In the genomic region with DNA sequence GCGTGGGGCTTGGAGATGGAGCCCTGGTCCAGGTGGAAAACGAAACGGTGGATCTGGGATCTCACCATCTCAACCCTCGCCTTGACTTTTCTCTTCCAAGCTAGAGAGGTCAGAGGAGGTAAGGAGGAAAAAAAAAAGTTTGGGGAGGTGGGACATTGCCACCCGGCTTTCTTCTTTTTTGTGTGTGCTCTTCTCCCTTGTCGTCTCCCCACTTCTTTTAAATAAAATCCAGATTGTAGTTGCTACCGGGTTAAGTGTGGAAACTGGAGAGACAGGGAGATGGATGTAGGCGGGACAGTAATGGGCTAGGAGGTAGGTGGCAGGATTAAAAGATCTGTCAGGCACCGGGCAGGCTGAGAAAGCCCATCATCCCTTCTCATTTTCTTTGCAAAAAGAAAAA, we compare ENCODE assay signal across 8 mouse cellular contexts. TPM values are rescaled to one million over a fixed set of nuclear protein-coding genes. Genes with fewer than 3 reads are reported as not detected.
DNase-seq lines count a peak whose midpoint lies in the region; ATAC-seq lines count a peak whose summit lies in the region.
"Had no signal": no experiment of that assay in that cellular context is flagged by ENCODE, and none has a peak within 500 bp of the region (broad histone marks: within the 10 kb centered on the region; RNA-seq: fewer than 3 reads in every experiment).

No protein-coding gene starts in this region.

- WGBS in liver, embryonic 11.5 days = 1% methylated on average over 9 of the region's 9 CpGs
- under 1% methylated on average over 9 of the region's 9 CpGs for WGBS in forebrain, embryonic 14.5 days
- WGBS in limb, embryonic 12.5 days = 0% methylated on average over 9 of the region's 9 CpGs

- no peaks in the 10 kb centered on the region for H3K4me1 ChIP-seq in liver, embryonic 11.5 days (replicated peaks; ENCODE audit: control insufficient read depth, insufficient read depth, low read length)
- no peaks in the 10 kb centered on the region for H3K4me1 ChIP-seq in forebrain, embryonic 14.5 days (ENCODE audit: control insufficient read depth, insufficient read depth, low read length)
- H3K4me1 ChIP-seq in limb, embryonic 12.5 days (replicated peaks) = peaks cover 15% of the 10 kb centered on the region

- H3K9ac ChIP-seq in liver, embryonic 11.5 days (ENCODE audit: low read depth, low read length) = no peak overlapping the region
- H3K9ac ChIP-seq in forebrain, embryonic 14.5 days (ENCODE audit: low read length) = peak overlapping the region; percentile 60
- peak overlapping the region; percentile 67 for H3K9ac ChIP-seq in limb, embryonic 12.5 days (replicated peaks)

- no peak for DNase-seq in liver, embryonic 11.5 days (ENCODE audit: low spot score)
- no peak for DNase-seq in liver
- DNase-seq in forebrain, embryonic 14.5 days (ENCODE audit: low spot score) = no peak
- peak; percentile 11 for DNase-seq in retina, embryonic 14.5 days (ENCODE audit: low spot score)
- DNase-seq in adrenal gland, postnatal 36 days = no peak
- no peak for DNase-seq in layer of hippocampus, adult 8-10 months (ENCODE audit: low spot score in 2 of 2)

- H3K27ac ChIP-seq in liver, embryonic 11.5 days (ENCODE audit: low read depth, low read length) = no peak overlapping the region
- H3K27ac ChIP-seq in forebrain, embryonic 14.5 days (ENCODE audit: low read depth, low read length) = no peak overlapping the region
- peak overlapping the region; percentile 90 for H3K27ac ChIP-seq in limb, embryonic 12.5 days

- peak overlapping the region; percentile 67 for H3K4me2 ChIP-seq in liver, embryonic 11.5 days
- peak overlapping the region; percentile 94 for H3K4me2 ChIP-seq in forebrain, embryonic 14.5 days (ENCODE audit: low read length)
- H3K4me2 ChIP-seq in limb, embryonic 12.5 days = peak overlapping the region; percentile 76

- H3K27me3 ChIP-seq in liver, embryonic 11.5 days (replicated peaks; ENCODE audit: control insufficient read depth, insufficient read depth, low read length) = 0 out of 2 replicates have a peak, but pooled peaks cover 6% of the 10 kb centered on the region
- H3K27me3 ChIP-seq in forebrain, embryonic 14.5 days (replicated peaks; ENCODE audit: control insufficient read depth, insufficient read depth, low read length) = no peaks in the 10 kb centered on the region
- H3K27me3 ChIP-seq in limb, embryonic 12.5 days = no peaks in the 10 kb centered on the region

- H3K4me3 ChIP-seq in liver, embryonic 11.5 days (ENCODE audit: low read depth, low read length) = peak overlapping the region; percentile 40
- peak overlapping the region; percentile 46 for H3K4me3 ChIP-seq in forebrain, embryonic 14.5 days (ENCODE audit: low read depth, low read length)
- H3K4me3 ChIP-seq in limb, embryonic 12.5 days (replicated peaks) = peak overlapping the region; percentile 56

- H3K9me3 ChIP-seq in liver, embryonic 11.5 days (ENCODE audit: control insufficient read depth, low read length) = no peaks in the 10 kb centered on the region
- no peaks in the 10 kb centered on the region for H3K9me3 ChIP-seq in forebrain, embryonic 14.5 days (replicated peaks; ENCODE audit: control insufficient read depth, low read length)
- no peaks in the 10 kb centered on the region for H3K9me3 ChIP-seq in limb, embryonic 12.5 days

- no peak for ATAC-seq in liver, embryonic 11.5 days (replicated peaks; ENCODE audit: low FRiP score)
- ATAC-seq in forebrain, embryonic 14.5 days = no peak
- no peak for ATAC-seq in limb, embryonic 12.5 days (ENCODE audit: insufficient number of reproducible peaks, insufficient read depth, low FRiP score, low TSS enrichment, low read depth)

- no peaks in the 10 kb centered on the region for H3K36me3 ChIP-seq in liver, embryonic 11.5 days (ENCODE audit: control insufficient read depth, insufficient read depth, low read length)
- H3K36me3 ChIP-seq in forebrain, embryonic 14.5 days (ENCODE audit: control insufficient read depth, insufficient read depth, low read length) = no peaks in the 10 kb centered on the region
- no peaks in the 10 kb centered on the region for H3K36me3 ChIP-seq in limb, embryonic 12.5 days

RNA-seq across cellular contexts. Expression of a gene that starts 0.5 kb away (rescaled TPM):
- polyA plus RNA-seq in liver, embryonic 11.5 days (2014; fragmentation: Nextera tagmentation; extraction: Ambion mirVana) = 3.6 and 4.2 TPM in 2 replicates
- polyA plus RNA-seq in forebrain, embryonic 14.5 days (2014; fragmentation: Nextera tagmentation; extraction: Ambion mirVana) = 4.5 and 7.2 TPM in 2 replicates
- polyA plus RNA-seq in limb, embryonic 12.5 days (2016; fragmentation: Nextera tagmentation; extraction: Ambion mirVana) = 43.6 and 58.2 TPM in 2 replicates
- 1 to 10 TPM in 1 of 2 experiments, under 1 TPM in 1; 0.66 to 1.1 TPM for total RNA-seq in adrenal gland, postnatal 36 days (2021)
- total RNA-seq in layer of hippocampus, adult 8-10 months (2022) = 10 to 100 TPM in 3 of 4 experiments, 1 to 10 TPM in 1; 8.7 to 17.3 (median 11.3) TPM
- total RNA-seq: granulocyte monocyte progenitor cell, adult 5-6 weeks had no signal
